Mouse (Mus musculus) CH12.LX (cell line): ENCODE results near the gene C9orf72. TPM values are rescaled to one million over a fixed set of nuclear protein-coding genes. Genes with fewer than 3 reads are reported as not detected.

Source experiments
- DNase-seq: peaks from one replicate; pipeline ENCODE4 v3.0.0-alpha.2; 2013; ENCODE audit errors: extremely low read depth
- H3K27ac ChIP-seq: 2 replicates; pipeline ENCODE4 v1.5.1; 2012; ENCODE audit warnings: low read depth, mild to moderate bottlenecking, control low read depth, moderate library complexity; ENCODE audit not compliant: insufficient read depth
- H3K27me3 ChIP-seq: replicated peaks from 2 replicates; pipeline ENCODE3; 2012; ENCODE audit warnings: inconsistent platforms
- H3K36me3 ChIP-seq, 2 experiments: replicated peaks in 1 of 2; 2 replicates each; pipeline versions ENCODE3 to v1.6.1; 2012; ENCODE audit warnings: inconsistent platforms in 1 of 2, low read length in 1 of 2, mild to moderate bottlenecking in 1 of 2, mixed read lengths in 1 of 2, moderate library complexity in 1 of 2; ENCODE audit not compliant: control insufficient read depth in 1 of 2, insufficient read depth in 1 of 2
- H3K4me1 ChIP-seq, 2 experiments: 2 replicates each; pipeline ENCODE4 v1.6.1; 2012; ENCODE audit warnings: inconsistent platforms in 1 of 2, moderate library complexity in 1 of 2; ENCODE audit not compliant: insufficient read depth in 2 of 2, control insufficient read depth in 1 of 2
- H3K4me2 ChIP-seq: 2 replicates; pipeline ENCODE4 v1.6.1; 2012; ENCODE audit warnings: low read depth, mild to moderate bottlenecking, control low read depth; ENCODE audit not compliant: poor library complexity, insufficient read depth, severe bottlenecking
- H3K4me3 ChIP-seq, 3 experiments: fragments of 150-350 bp in 1 of 3; sonication (generic) in 1 of 3; replicated peaks in 1 of 3; 2 replicates each; pipeline versions ENCODE3 to v1.5.1; 2011 to 2012; ENCODE audit warnings: low read depth in 2 of 3, low read length in 2 of 3, mild to moderate bottlenecking in 2 of 3, moderate library complexity in 2 of 3, control low read depth in 1 of 3, improper control_type of control experiment in 1 of 3, inconsistent platforms in 1 of 3, mixed read lengths in 1 of 3; ENCODE audit not compliant: poor library complexity in 1 of 3
- H3K79me2 ChIP-seq: replicated peaks from 2 replicates; pipeline ENCODE4 v1.6.1; 2012; ENCODE audit warnings: mild to moderate bottlenecking, moderate library complexity; ENCODE audit not compliant: control insufficient read depth, poor library complexity, insufficient read depth, severe bottlenecking; ENCODE audit errors: extremely low read depth
- H3K9ac ChIP-seq: 2 replicates; pipeline ENCODE4 v1.6.1; 2012; ENCODE audit warnings: low read depth, mild to moderate bottlenecking, control low read depth, moderate library complexity; ENCODE audit not compliant: insufficient read depth
- H3K9me3 ChIP-seq: replicated peaks from 2 replicates; pipeline ENCODE3; 2012; ENCODE audit warnings: low read length, inconsistent platforms, mixed read lengths
- BHLHE40 ChIP-seq: IDR thresholded peaks from 2 replicates; pipeline ENCODE4 v1.6.1; 2011; ENCODE audit warnings: mild to moderate bottlenecking, low read depth, low read length, improper control_type of control experiment
- CHD2 ChIP-seq: IDR thresholded peaks from 2 replicates; pipeline ENCODE4 v1.6.1; 2011; ENCODE audit warnings: low read length, improper control_type of control experiment
- CTCF ChIP-seq, 2 experiments: IDR thresholded peaks in 1 of 2; conservative IDR thresholded peaks in 1 of 2; 2 replicates each; pipeline ENCODE4 v1.5.1; 2011 to 2012; ENCODE audit warnings: low read depth in 2 of 2, low read length in 2 of 2, improper control_type of control experiment in 1 of 2, inconsistent platforms in 1 of 2, mild to moderate bottlenecking in 1 of 2, moderate library complexity in 1 of 2
- E2F4 ChIP-seq: IDR thresholded peaks from 2 replicates; pipeline ENCODE4 v1.6.1; 2011; ENCODE audit warnings: low read depth, low read length, improper control_type of control experiment; ENCODE audit not compliant: insufficient replicate concordance
- EP300 ChIP-seq: IDR thresholded peaks from 2 replicates; pipeline ENCODE4 v1.6.1; 2011; ENCODE audit warnings: low read length, improper control_type of control experiment
- ETS1 ChIP-seq: conservative IDR thresholded peaks from 2 replicates; pipeline ENCODE4 v1.6.1; 2012; ENCODE audit warnings: low read depth, mild to moderate bottlenecking, inconsistent platforms, low read length, improper control_type of control experiment, moderate library complexity
- GABPA ChIP-seq: IDR thresholded peaks from 2 replicates; pipeline ENCODE4 v1.6.1; 2012; ENCODE audit warnings: low read depth, low read length, improper control_type of control experiment, inconsistent platforms; ENCODE audit not compliant: insufficient replicate concordance
- HCFC1 ChIP-seq: IDR thresholded peaks from 2 replicates; pipeline ENCODE4 v1.6.1; 2012; ENCODE audit warnings: low read depth, mild to moderate bottlenecking, inconsistent platforms, low read length, improper control_type of control experiment
- IRF4 ChIP-seq: IDR thresholded peaks from 2 replicates; pipeline ENCODE4 v1.6.1; 2014; ENCODE audit warnings: low read depth, mild to moderate bottlenecking, inconsistent platforms, low read length, improper control_type of control experiment
- JUN ChIP-seq: IDR thresholded peaks from 2 replicates; pipeline ENCODE4 v1.6.1; 2011; ENCODE audit warnings: low read depth, mild to moderate bottlenecking, low read length, improper control_type of control experiment, moderate library complexity; ENCODE audit not compliant: insufficient read depth
- KAT2A ChIP-seq: IDR thresholded peaks from 2 replicates; pipeline ENCODE4 v1.6.1; 2012; ENCODE audit warnings: low read length, improper control_type of control experiment, inconsistent platforms; ENCODE audit not compliant: insufficient replicate concordance
- MAFK ChIP-seq: IDR thresholded peaks from 2 replicates; pipeline ENCODE4 v1.6.1; 2011; ENCODE audit warnings: low read length, improper control_type of control experiment; ENCODE audit not compliant: insufficient replicate concordance
- MAX ChIP-seq: IDR thresholded peaks from 2 replicates; pipeline ENCODE4 v1.6.1; 2011; ENCODE audit warnings: low read length, improper control_type of control experiment
- MAZ ChIP-seq: IDR thresholded peaks from 2 replicates; pipeline ENCODE4 v1.6.1; 2012; ENCODE audit warnings: low read depth, mild to moderate bottlenecking, inconsistent platforms, low read length, improper control_type of control experiment, moderate library complexity
- MEF2A ChIP-seq: IDR thresholded peaks from 2 replicates; pipeline ENCODE4 v1.6.1; 2014; ENCODE audit warnings: low read depth, mild to moderate bottlenecking, inconsistent platforms, low read length, improper control_type of control experiment, borderline replicate concordance
- MXI1 ChIP-seq: IDR thresholded peaks from 2 replicates; pipeline ENCODE4 v1.6.1; 2011; ENCODE audit warnings: mild to moderate bottlenecking, low read depth, low read length, improper control_type of control experiment
- MYC ChIP-seq: IDR thresholded peaks from 2 replicates; pipeline ENCODE4 v1.6.1; 2011; ENCODE audit warnings: low read depth, mild to moderate bottlenecking, improper control_type of control experiment, low read length
- NELFE ChIP-seq: IDR thresholded peaks from 2 replicates; pipeline ENCODE4 v1.6.1; 2011; ENCODE audit warnings: low read depth, low read length, improper control_type of control experiment
- NRF1 ChIP-seq: IDR thresholded peaks from 2 replicates; pipeline ENCODE4 v1.6.1; 2014; ENCODE audit warnings: low read depth, mild to moderate bottlenecking, inconsistent platforms, low read length, improper control_type of control experiment, moderate library complexity
- PAX5 ChIP-seq: IDR thresholded peaks from 2 replicates; pipeline ENCODE4 v1.6.1; 2012; ENCODE audit warnings: low read length, inconsistent platforms, mixed read lengths
- POLR2A ChIP-seq: IDR thresholded peaks from 2 replicates; pipeline ENCODE4 v1.6.1; 2011; ENCODE audit warnings: low read depth, mild to moderate bottlenecking, improper control_type of control experiment, low read length
- POLR2AphosphoS2 ChIP-seq: IDR thresholded peaks from 2 replicates; pipeline ENCODE4 v1.6.1; 2011; ENCODE audit warnings: low read depth, low read length, improper control_type of control experiment
- RAD21 ChIP-seq: IDR thresholded peaks from 2 replicates; pipeline ENCODE4 v1.6.1; 2011; ENCODE audit warnings: low read depth, mild to moderate bottlenecking, low read length, improper control_type of control experiment, moderate library complexity
- RCOR1 ChIP-seq: conservative IDR thresholded peaks from 2 replicates; pipeline ENCODE4 v1.6.1; 2012; ENCODE audit warnings: low read depth, mild to moderate bottlenecking, inconsistent platforms, low read length, improper control_type of control experiment
- SIN3A ChIP-seq: IDR thresholded peaks from 2 replicates; pipeline ENCODE4 v1.6.1; 2012; ENCODE audit warnings: low read length, improper control_type of control experiment, inconsistent platforms
- SMC3 ChIP-seq: IDR thresholded peaks from 2 replicates; pipeline ENCODE4 v1.6.1; 2011; ENCODE audit warnings: low read depth, low read length, improper control_type of control experiment
- TBP ChIP-seq: conservative IDR thresholded peaks from 2 replicates; pipeline ENCODE4 v1.6.1; 2011; ENCODE audit warnings: low read depth, low read length, improper control_type of control experiment
- TCF12 ChIP-seq: IDR thresholded peaks from 2 replicates; pipeline ENCODE4 v1.6.1; 2014; ENCODE audit warnings: low read depth, mild to moderate bottlenecking, inconsistent platforms, low read length, improper control_type of control experiment
- UBTF ChIP-seq: IDR thresholded peaks from 2 replicates; pipeline ENCODE4 v1.6.1; 2012; ENCODE audit warnings: low read depth, mild to moderate bottlenecking, inconsistent platforms, low read length, improper control_type of control experiment, moderate library complexity
- USF1 ChIP-seq: IDR thresholded peaks from 2 replicates; pipeline ENCODE4 v1.6.1; 2014; ENCODE audit warnings: low read depth, mild to moderate bottlenecking, inconsistent platforms, low read length, improper control_type of control experiment
- USF2 ChIP-seq: conservative IDR thresholded peaks from 2 replicates; pipeline ENCODE4 v1.6.1; 2011; ENCODE audit warnings: low read depth, low read length, improper control_type of control experiment
- ZC3H11A ChIP-seq: IDR thresholded peaks from 2 replicates; pipeline ENCODE4 v1.6.1; 2012; ENCODE audit warnings: low read depth, mild to moderate bottlenecking, inconsistent platforms, low read length, improper control_type of control experiment
- ZKSCAN1 ChIP-seq: IDR thresholded peaks from 2 replicates; pipeline ENCODE4 v1.6.1; 2012; ENCODE audit warnings: low read depth, inconsistent platforms, low read length, improper control_type of control experiment, borderline replicate concordance
- ZMIZ1 ChIP-seq: IDR thresholded peaks from 2 replicates; pipeline ENCODE4 v1.6.1; 2012; ENCODE audit warnings: low read depth, mild to moderate bottlenecking, inconsistent platforms, low read length, improper control_type of control experiment
- ZNF384 ChIP-seq: IDR thresholded peaks from 2 replicates; pipeline ENCODE4 v1.6.1; 2012; ENCODE audit warnings: low read depth, low read length, improper control_type of control experiment, inconsistent platforms
- dilution Hi-C: fragments of 300-500 bp; cut with MboI; formaldehyde crosslinking; loops from 2 replicates; pipeline ENCODE4 v1.14.3; 2020; ENCODE audit warnings: low sequenced_read_pairs; ENCODE audit not compliant: extremely low pct_unique_long_range_greater_than_20kb, extremely low pct_ligation_motif_present
- in situ Hi-C: fragments of 300-500 bp; cut with MboI; formaldehyde crosslinking; loops from 3 replicates; pipeline ENCODE4 v1.14.3; 2019; ENCODE audit warnings: low sequenced_read_pairs, low pct_ligation_motif_present, low pct_unique_long_range_greater_than_20kb, mixed read lengths
- polyA plus RNA-seq: library from polyadenylated mRNA; unstranded; fragments of >175 nt; gene quantifications from 2 replicates; pipeline ENCODE4 v1.2.1, GENCODE M21; 2012; ENCODE audit warnings: low read depth; ENCODE audit not compliant: insufficient read length
- total RNA-seq, 2 experiments: library from RNA; depleted of rRNA; stranded (reverse); fragments of 300-350 nt in 1 of 2; fragments of >200 nt in 1 of 2; gene quantifications; 2 replicates each; pipeline ENCODE4 v1.2.3; 2012 to 2014

C9orf72 gene
- total and polyA plus RNA-seq, 3 experiments = 15.4 to 58.2 (median 49.7) TPM

DNA sequence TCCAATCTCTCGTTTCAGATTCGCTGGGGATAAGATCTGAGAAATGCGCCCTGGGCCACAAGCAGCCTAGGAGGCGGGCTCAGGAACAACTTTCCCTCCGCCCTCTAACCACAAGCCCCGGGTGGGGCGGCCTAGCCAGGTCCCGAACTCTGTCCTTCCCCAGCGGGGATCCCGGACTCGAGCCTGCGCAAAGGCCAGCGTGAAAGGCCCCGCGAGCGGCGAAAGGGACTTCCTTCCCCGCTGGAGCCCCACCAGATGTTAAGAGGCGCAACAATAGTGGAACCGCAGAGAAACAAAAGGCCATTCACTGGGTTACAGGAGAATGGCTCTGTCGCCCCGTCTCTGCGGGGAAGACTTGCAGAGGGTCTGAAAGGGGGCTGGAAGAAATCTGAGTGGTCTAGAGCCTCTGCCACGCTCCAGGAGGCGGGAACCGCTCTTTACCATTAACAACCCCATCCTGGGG, 69.8 kb downstream of the C9orf72 start (continued):
- TF ChIP-seq KAT2A (no peak), ZC3H11A (no peak), MAFK (no peak)

DNA sequence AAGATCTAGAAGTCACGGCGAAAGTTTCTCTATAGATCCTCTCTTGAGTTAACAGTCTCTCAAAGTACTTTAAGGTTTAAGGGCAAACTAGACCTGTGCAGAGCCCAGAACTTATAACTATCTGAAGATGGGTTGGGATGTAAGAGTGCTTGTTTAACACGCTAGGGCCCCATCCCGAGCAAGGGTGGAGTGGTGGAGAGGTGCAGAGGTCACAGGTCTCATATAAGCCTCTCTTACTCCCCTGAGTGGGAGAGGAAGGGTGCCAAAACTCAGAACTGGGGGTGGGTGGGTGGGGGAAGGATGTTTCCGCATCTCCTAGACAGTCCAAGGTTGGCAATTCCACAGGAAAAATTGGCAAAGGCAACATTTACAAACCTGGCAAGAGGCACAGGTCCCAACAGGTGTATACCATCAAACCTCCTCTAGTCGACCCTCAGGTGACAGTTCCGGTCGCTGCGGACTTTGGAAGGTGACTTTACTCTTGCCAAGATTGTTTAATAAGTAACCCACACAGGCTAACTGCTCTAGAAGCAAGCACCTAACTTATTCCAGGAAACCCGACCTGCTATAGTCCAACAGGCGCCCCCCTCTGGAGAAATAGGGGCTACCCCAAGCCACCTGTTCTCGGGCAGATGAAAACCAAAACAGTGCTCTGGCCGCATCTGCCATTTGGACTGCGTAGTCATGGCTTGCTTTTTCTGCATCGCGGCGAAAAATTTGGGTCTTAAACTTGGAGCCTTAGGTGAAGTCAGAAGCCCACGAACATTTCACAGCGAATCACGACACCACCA, 70.6 kb downstream of the C9orf72 start:
- peak; percentile 81 for DNase-seq
- H3K9me3 ChIP-seq = no peaks in the 10 kb centered on the region
- H3K79me2 ChIP-seq = peaks cover 8% of the 10 kb centered on the region
- in situ Hi-C loops (loop anchor here (5.0 to 10.0 kb wide), 2 partner anchors 171 to 198 kb away; no protein-coding TSS in a partner anchor), dilution Hi-C loops (no loop called here)
- peak overlapping the region; percentile 67 for H3K9ac ChIP-seq
- H3K27ac ChIP-seq = peak overlapping the region; percentile 81
- peak overlapping the region; percentile 83 for H3K4me2 ChIP-seq
- no peaks in the 10 kb centered on the region for H3K27me3 ChIP-seq
- peak overlapping the region; percentile 77 to 87 (median 82) for H3K4me3 ChIP-seq
- H3K4me1 ChIP-seq = peaks cover 5 to 35% of the 10 kb centered on the region in 2 experiments; a peak in 3 of 4 replicates
- H3K36me3 ChIP-seq = peaks cover 0 to 5% of the 10 kb centered on the region in 2 experiments
- TF ChIP-seq POLR2A = no peak
- TF ChIP-seq TBP = no peak
- TF ChIP-seq BHLHE40 = no peak
- TF ChIP-seq POLR2AphosphoS2 = no peak
- TF ChIP-seq MAZ = no peak
- TF ChIP-seq PAX5 = no peak
- no peak for TF ChIP-seq HCFC1
- TF ChIP-seq ETS1 = no peak
- TF ChIP-seq CTCF (conservative IDR thresholded peaks at IDR 0.05 in 1 of 2, IDR thresholded peaks at IDR 0.05 in 1 of 2; ENCODE audit: low read depth in 2 of 2, low read length in 2 of 2) = peak; percentile 11 to 78; a peak in 2 of 4 replicates
- TF ChIP-seq E2F4 = no peak
- TF ChIP-seq ZC3H11A = 0 out of 2 replicates have a peak, but pooled peaks have one; percentile 11
- no peak for TF ChIP-seq NRF1
- no peak for TF ChIP-seq ZMIZ1
- no peak for TF ChIP-seq ZKSCAN1
- TF ChIP-seq ZNF384 = no peak; the same call in 1 of the 2 replicates
- peak; percentile 1; the same call in 1 of the 2 replicates for TF ChIP-seq UBTF
- TF ChIP-seq MAX = no peak; the same call in 1 of the 2 replicates
- TF ChIP-seq USF1 = no peak
- TF ChIP-seq GABPA = no peak
- TF ChIP-seq MEF2A = 0 out of 2 replicates have a peak, but pooled peaks have one; percentile 9
- TF ChIP-seq TCF12 = no peak
- no peak for TF ChIP-seq USF2
- TF ChIP-seq NELFE = no peak
- peak; percentile 88 for TF ChIP-seq SMC3
- TF ChIP-seq JUN = no peak
- TF ChIP-seq RCOR1 = no peak
- peak; percentile 78; the same call in 1 of the 2 replicates for TF ChIP-seq MXI1
- peak; percentile 12; the same call in 1 of the 2 replicates for TF ChIP-seq IRF4
- TF ChIP-seq KAT2A = no peak
- no peak for TF ChIP-seq CHD2
- peak; percentile 69 for TF ChIP-seq RAD21
- TF ChIP-seq SIN3A = no peak; the same call in 1 of the 2 replicates
- peak; percentile 49; the same call in 1 of the 2 replicates for TF ChIP-seq MYC
- 0 out of 2 replicates have a peak, but pooled peaks have one; percentile 10 for TF ChIP-seq EP300
